ENCODE assay signal across 11 mouse cellular contexts in genomic region chr19:61223706-61224328, GRCm38 (mm10). TPM values are rescaled to one million over a fixed set of nuclear protein-coding genes. Genes with fewer than 3 reads are reported as not detected.
DNase-seq lines count a peak whose midpoint lies in the region.
"Had no signal": no experiment of that assay in that cellular context is flagged by ENCODE, and none has a peak within 500 bp of the region (broad histone marks: within the 10 kb centered on the region; RNA-seq: fewer than 3 reads in every experiment).

No protein-coding gene starts in this region.

- DNase-seq in kidney, postnatal 4 days: peak; percentile 22 to 28
- DNase-seq in kidney, adult 9 months: no peak
- DNase-seq in 3T3-L1 (ENCODE audit: low read depth, low spot score) (peak; percentile 42), A20 (ENCODE audit: low read depth, low spot score) (peak; percentile 68)
- DNase-seq in c-Kit-negative CD71-positive TER-119-positive erythroid progenitor cells, embryonic 14.5 days (ENCODE audit: low read depth, low spot score): peak; percentile 40
- DNase-seq in ovary, postnatal 10 days (ENCODE audit: low spot score): no peak
- no peak for DNase-seq in layer of hippocampus, postnatal 36 days
- no peak for DNase-seq in urinary bladder, postnatal 36 days (ENCODE audit: low spot score in 2 of 2)

RNA-seq across cellular contexts. Expression of gene Csf2ra, which starts 4.4 kb away (rescaled TPM):
- total RNA-seq in layer of hippocampus, postnatal 36 days (2021): 10 to 100 TPM; 38.3 to 38.6 TPM

RNA-seq across cellular contexts. Expression of gene Gm6020, which starts 40.1 kb away (rescaled TPM):
- total RNA-seq in layer of hippocampus, postnatal 36 days (2021): not detected
- total RNA-seq: adrenal gland, postnatal 36 days; common myeloid progenitor, adult 5-6 weeks; left cerebral cortex, postnatal 4 days had no signal

RNA-seq across cellular contexts. Expression of gene Gm7102, which starts 47.7 kb away (rescaled TPM):
- not detected for total RNA-seq in layer of hippocampus, postnatal 36 days (2021)
- total RNA-seq: adrenal gland, postnatal 36 days had no signal

Comparison
In these comparisons a context has a peak if more than half of its experiments do, and no peak if none do; other contexts are left out.
1. DNase-seq: peak in kidney, postnatal 4 days (2 of 2), 3T3-L1 (single experiment), A20 (single experiment) and c-Kit-negative CD71-positive TER-119-positive erythroid progenitor cells, embryonic 14.5 days (single experiment); none in kidney, adult 9 months (single experiment), ovary, postnatal 10 days (single experiment), layer of hippocampus, postnatal 36 days (0 of 2) and urinary bladder, postnatal 36 days (0 of 2).